Mouse (Mus musculus): ENCODE measurements around the gene Hist3h2ba.

DNA sequence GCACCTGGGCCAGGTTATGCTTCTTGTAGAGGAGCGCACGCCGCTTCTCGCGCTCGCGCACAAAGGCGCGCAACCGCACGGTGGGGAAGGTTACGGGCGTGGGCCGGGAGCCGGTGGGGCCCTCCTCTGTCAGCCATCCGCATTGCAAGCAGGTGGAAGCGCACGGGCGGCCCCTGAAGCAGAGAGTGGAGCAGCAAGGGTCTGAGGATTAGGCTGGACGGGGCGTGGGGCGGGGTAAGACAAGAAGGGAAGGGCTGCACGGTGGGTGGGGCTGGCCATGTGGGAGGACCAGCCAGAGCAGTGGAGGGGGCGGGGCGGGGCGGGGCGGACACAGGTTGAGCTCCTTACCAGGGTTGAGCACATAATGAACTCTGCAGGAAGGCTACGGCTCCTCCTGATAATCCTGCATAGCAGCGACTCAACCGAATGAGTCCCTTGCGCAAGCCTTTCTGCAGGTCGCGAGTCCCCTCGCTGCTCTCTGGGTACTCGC, 45.7 kb downstream of the Hist3h2ba start:
- TF ChIP-seq CTCF (IDR thresholded peaks at IDR 0.05): peak; percentile 51
- no peak for TF ChIP-seq EP300 (IDR thresholded peaks at IDR 0.05)

All from lung, postnatal 0 days (tissue).